Comparison of ENCODE assay signal across 17 mouse cellular contexts in the genomic region with DNA sequence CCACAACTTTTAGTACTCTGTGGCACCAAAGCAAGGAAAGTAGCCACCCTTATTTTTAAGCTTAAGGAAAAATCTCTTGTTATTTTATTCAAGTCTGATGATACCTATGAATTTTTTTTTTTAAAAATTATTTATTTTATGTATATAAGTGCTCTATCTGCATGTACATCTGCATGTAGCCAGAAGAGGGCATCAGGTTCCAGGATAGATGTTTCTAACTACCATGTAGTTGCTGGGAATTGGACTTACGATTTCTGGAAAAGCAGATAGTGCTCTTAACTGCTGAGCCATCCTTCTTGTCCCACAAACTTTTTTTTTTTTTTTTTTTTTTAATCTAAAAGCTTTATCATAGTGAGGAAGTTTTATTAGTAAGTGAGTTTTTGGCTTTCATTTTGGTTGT. TPM values are rescaled to one million over a fixed set of nuclear protein-coding genes. Genes with fewer than 3 reads are reported as not detected.
DNase-seq lines count a peak whose midpoint lies in the region; ATAC-seq and TF ChIP-seq lines count a peak whose summit lies in the region.
"Had no signal": no experiment of that assay in that cellular context is flagged by ENCODE, and none has a peak within 500 bp of the region (broad histone marks: within the 10 kb centered on the region; RNA-seq: fewer than 3 reads in every experiment).

No protein-coding gene starts in this region.

- H3K4me3 ChIP-seq in heart, postnatal 0 days (ENCODE audit: low read depth, low read length): no peak overlapping the region
- no peak overlapping the region for H3K4me3 ChIP-seq in lung, postnatal 0 days (ENCODE audit: low read depth, low read length)
- H3K4me3 ChIP-seq in lung, adult 2 months (replicated peaks; ENCODE audit: extremely low read depth, low read depth, low read length): no peak overlapping the region
- no peak overlapping the region for H3K4me3 ChIP-seq in MEL (ENCODE audit: control insufficient read depth in 1 of 2, insufficient read depth in 1 of 2, low read depth in 2 of 2, low read length in 2 of 2)
- H3K4me3 ChIP-seq: forebrain, embryonic 12.5 days; heart, embryonic 13.5 days; kidney, embryonic 15.5 days; liver, embryonic 13.5 days; stomach, embryonic 15.5 days had no signal

- peak; percentile 23; the same call in 1 of the 2 replicates for TF ChIP-seq CTCF in heart, postnatal 0 days (IDR thresholded peaks at IDR 0.05; ENCODE audit: low read depth)
- TF ChIP-seq CTCF in lung, postnatal 0 days (IDR thresholded peaks at IDR 0.05): peak; percentile 51
- TF ChIP-seq CTCF in lung, adult 2 months (IDR thresholded peaks at IDR 0.05; ENCODE audit: insufficient read depth, low read length): no peak
- TF ChIP-seq CTCF in MEL (IDR thresholded peaks at IDR 0.05 in 2 of 3, conservative IDR thresholded peaks at IDR 0.05 in 1 of 3; ENCODE audit: control insufficient read depth in 1 of 3, insufficient read depth in 1 of 3, low read depth in 2 of 3, low read length in 3 of 3, poor library complexity in 1 of 3, severe bottlenecking in 1 of 3): peak in 1 of 3 experiments; percentile 19; a peak in 1 of 6 replicates

- peaks cover 48% of the 10 kb centered on the region for H3K36me3 ChIP-seq in heart, postnatal 0 days (replicated peaks; ENCODE audit: control insufficient read depth, insufficient read depth, low read length)
- H3K36me3 ChIP-seq in lung, postnatal 0 days (ENCODE audit: insufficient read depth, low read length): peaks cover 26% of the 10 kb centered on the region
- peaks cover 2% of the 10 kb centered on the region in 2 experiments; a peak in 3 of 4 replicates for H3K36me3 ChIP-seq in MEL (ENCODE audit: control insufficient read depth in 1 of 2, insufficient read depth in 2 of 2, low read length in 2 of 2)
- H3K36me3 ChIP-seq: liver, embryonic 13.5 days had no signal

- TF ChIP-seq EP300 in heart, postnatal 0 days (IDR thresholded peaks at IDR 0.05; ENCODE audit: low read depth): no peak
- no peak for TF ChIP-seq EP300 in lung, postnatal 0 days (IDR thresholded peaks at IDR 0.05)
- no peak for TF ChIP-seq EP300 in MEL (IDR thresholded peaks at IDR 0.05; ENCODE audit: low read depth in 1 of 2, low read length in 2 of 2)

- H3K27me3 ChIP-seq in heart, postnatal 0 days (ENCODE audit: control insufficient read depth, insufficient read depth, low read length): no peaks in the 10 kb centered on the region
- no peaks in the 10 kb centered on the region for H3K27me3 ChIP-seq in lung, postnatal 0 days (replicated peaks; ENCODE audit: insufficient read depth, low read length)
- no peaks in the 10 kb centered on the region for H3K27me3 ChIP-seq in MEL (ENCODE audit: control insufficient read depth in 1 of 2, insufficient read depth in 2 of 2, low read length in 2 of 2)
- H3K27me3 ChIP-seq: forebrain, embryonic 12.5 days; heart, embryonic 13.5 days; kidney, embryonic 15.5 days; liver, embryonic 13.5 days; stomach, embryonic 15.5 days had no signal

- no peaks in the 10 kb centered on the region for H3K79me2 ChIP-seq in MEL (ENCODE audit: control insufficient read depth, insufficient read depth, low read length, poor library complexity)

- no peak overlapping the region for H3K4me2 ChIP-seq in heart, postnatal 0 days (ENCODE audit: low read depth, low read length)
- H3K4me2 ChIP-seq in lung, postnatal 0 days (replicated peaks; ENCODE audit: low read depth, low read length): no peak overlapping the region
- H3K4me2 ChIP-seq: forebrain, embryonic 12.5 days; heart, embryonic 13.5 days; kidney, embryonic 15.5 days; liver, embryonic 13.5 days; stomach, embryonic 15.5 days had no signal

- H3K4me1 ChIP-seq in heart, postnatal 0 days (ENCODE audit: control insufficient read depth, insufficient read depth): no peaks in the 10 kb centered on the region
- no peaks in the 10 kb centered on the region for H3K4me1 ChIP-seq in lung, postnatal 0 days (ENCODE audit: insufficient read depth, low read depth, low read length)
- H3K4me1 ChIP-seq in lung, adult 2 months (ENCODE audit: control insufficient read depth, insufficient read depth, low read length): no peaks in the 10 kb centered on the region
- H3K4me1 ChIP-seq in MEL (ENCODE audit: control insufficient read depth in 1 of 2, insufficient read depth in 2 of 2, low read length in 2 of 2): peaks cover 0 to 6% of the 10 kb centered on the region in 2 experiments; a peak in 2 of 4 replicates
- H3K4me1 ChIP-seq: forebrain, embryonic 12.5 days; heart, embryonic 13.5 days; kidney, embryonic 15.5 days; liver, embryonic 13.5 days; stomach, embryonic 15.5 days had no signal

- no peak for TF ChIP-seq POLR2A in lung, adult 2 months (IDR thresholded peaks at IDR 0.05; ENCODE audit: borderline replicate concordance, extremely low read depth, low read depth, low read length)
- TF ChIP-seq POLR2A in MEL (IDR thresholded peaks at IDR 0.05; ENCODE audit: control insufficient read depth in 1 of 2, insufficient read depth in 1 of 2, low read depth in 1 of 2, low read length in 2 of 2, poor library complexity in 1 of 2): no peak

- TF ChIP-seq RAD21 in MEL (IDR thresholded peaks at IDR 0.05; ENCODE audit: low read depth, low read length): peak; percentile 5

- no peak overlapping the region for H3K9ac ChIP-seq in heart, postnatal 0 days (replicated peaks; ENCODE audit: low read depth, low read length)
- H3K9ac ChIP-seq in lung, postnatal 0 days (replicated peaks; ENCODE audit: low read depth): no peak overlapping the region
- no peak overlapping the region for H3K9ac ChIP-seq in MEL (ENCODE audit: control insufficient read depth, low read depth, low read length, poor library complexity, severe bottlenecking)
- H3K9ac ChIP-seq: forebrain, embryonic 12.5 days; heart, embryonic 13.5 days; kidney, embryonic 15.5 days; liver, embryonic 13.5 days; stomach, embryonic 15.5 days had no signal

- no peak overlapping the region for H3K27ac ChIP-seq in heart, postnatal 0 days (ENCODE audit: low read depth)
- no peak overlapping the region for H3K27ac ChIP-seq in lung, postnatal 0 days (ENCODE audit: low read length)
- H3K27ac ChIP-seq in MEL (ENCODE audit: control insufficient read depth, low read depth, low read length): no peak overlapping the region
- H3K27ac ChIP-seq: forebrain, embryonic 12.5 days; heart, embryonic 13.5 days; kidney, embryonic 15.5 days; liver, embryonic 13.5 days; stomach, embryonic 15.5 days had no signal

- 57% methylated on average over 1 of the region's 1 CpGs for WGBS in heart, postnatal 0 days
- 45% methylated on average over 1 of the region's 1 CpGs for WGBS in lung, postnatal 0 days
- WGBS in lung, adult 2 months: 50% methylated on average over 1 of the region's 1 CpGs

- H3K9me3 ChIP-seq in heart, postnatal 0 days (replicated peaks; ENCODE audit: control insufficient read depth, low read length): no peaks in the 10 kb centered on the region
- no peaks in the 10 kb centered on the region for H3K9me3 ChIP-seq in lung, postnatal 0 days (ENCODE audit: low read length)
- H3K9me3 ChIP-seq in MEL (replicated peaks; ENCODE audit: insufficient read depth, low read length): no peaks in the 10 kb centered on the region
- H3K9me3 ChIP-seq: forebrain, embryonic 12.5 days; G1E; heart, embryonic 13.5 days; kidney, embryonic 15.5 days; liver, embryonic 13.5 days; stomach, embryonic 15.5 days had no signal

- no peak for ATAC-seq in heart, postnatal 0 days (ENCODE audit: insufficient read depth, low read depth)
- no peak for ATAC-seq in lung, postnatal 0 days
- ATAC-seq in common myeloid progenitor, adult 5-6 weeks (replicated peaks; ENCODE audit: low read depth, poor library complexity, severe bottlenecking): 0 out of 2 replicates have a peak, but pooled peaks have one; percentile 25
- no peak for ATAC-seq in granulocyte monocyte progenitor cell, adult 5-6 weeks (replicated peaks; ENCODE audit: poor library complexity, severe bottlenecking)
- ATAC-seq: inflammation-experienced regulatory T-cells, adult 6 months had no signal

- DNase-seq in heart, postnatal 0 days (ENCODE audit: low spot score): no peak
- DNase-seq in heart, postnatal 36 days: no peak
- peak; percentile 54 for DNase-seq in lung, postnatal 0 days (ENCODE audit: low spot score)
- no peak for DNase-seq in lung, adult 2 months
- peak; percentile 36 for DNase-seq in MEL (ENCODE audit: low read depth, low spot score)
- DNase-seq in right cerebral cortex, postnatal 4 days: no peak
- DNase-seq: adrenal gland, postnatal 10 days; cerebellum, adult 9-10 months; liver, embryonic 13.5 days had no signal

- intact Hi-C loops in heart, postnatal 36 days (cut with DNase I): no loop called here

RNA-seq across cellular contexts. Expression of a gene that starts 12.4 kb away (rescaled TPM):
- total RNA-seq in heart, postnatal 0 days (2014; rRNA removed; ENCODE audit: low replicate concordance): 13.1 and 14.9 TPM in 2 replicates
- 7.5 and 8.6 TPM in 2 replicates for polyA plus RNA-seq in heart, postnatal 0 days (2015; fragmentation: Nextera tagmentation; extraction: Ambion mirVana)
- 1 to 10 TPM; 7.9 to 9.6 TPM for total RNA-seq in heart, postnatal 36 days (2021)
- 14.9 and 17.0 TPM in 2 replicates for polyA plus RNA-seq in lung, postnatal 0 days (2015; fragmentation: Nextera tagmentation; extraction: Ambion mirVana)
- 2.9 and 5.1 TPM in 2 replicates for polyA plus RNA-seq in lung, adult 2 months (2012; rRNA removed)
- 4.6 and 5.5 TPM in 2 replicates for total RNA-seq in MEL (2012; rRNA removed)
- 1 to 10 TPM in 1 of 2 experiments, not detected in 1; 4.5 TPM for polyA plus RNA-seq in MEL (2012; ENCODE audit: insufficient read depth in 1 of 2, insufficient read length in 2 of 2, low read depth in 1 of 2, low replicate concordance in 2 of 2, missing spikeins in 1 of 2)
- total RNA-seq in common myeloid progenitor, adult 5-6 weeks (2017): 6.7 and 7.4 TPM in 2 replicates
- total RNA-seq in granulocyte monocyte progenitor cell, adult 5-6 weeks (2014; fragmentation: Nextera tagmentation): 1.3 and 1.5 TPM in 2 replicates
- 1.3 and 2.1 TPM in 2 replicates for total RNA-seq in granulocyte monocyte progenitor cell, adult 5-6 weeks (2017)

RNA-seq across cellular contexts. Expression of a gene that starts 12.6 kb away (rescaled TPM):
- total RNA-seq in heart, postnatal 0 days (2014; rRNA removed; ENCODE audit: low replicate concordance): 5.8 and 7.2 TPM in 2 replicates
- polyA plus RNA-seq in heart, postnatal 0 days (2015; fragmentation: Nextera tagmentation; extraction: Ambion mirVana): 46.4 and 49.3 TPM in 2 replicates
- 10 to 100 TPM; 17.0 to 18.4 TPM for total RNA-seq in heart, postnatal 36 days (2021)
- 37.1 and 41.3 TPM in 2 replicates for polyA plus RNA-seq in lung, postnatal 0 days (2015; fragmentation: Nextera tagmentation; extraction: Ambion mirVana)
- 3.1 and 4.8 TPM in 2 replicates for polyA plus RNA-seq in lung, adult 2 months (2012; rRNA removed)
- total RNA-seq in MEL (2012; rRNA removed): 110 and 116 TPM in 2 replicates
- 100 to 1,000 TPM in 1 of 2 experiments, 10 to 100 TPM in 1; 86.5 to 154 TPM for polyA plus RNA-seq in MEL (2012; ENCODE audit: insufficient read depth in 1 of 2, insufficient read length in 2 of 2, low read depth in 1 of 2, low replicate concordance in 2 of 2, missing spikeins in 1 of 2)
- total RNA-seq in common myeloid progenitor, adult 5-6 weeks (2017): 194 and 202 TPM in 2 replicates
- total RNA-seq in granulocyte monocyte progenitor cell, adult 5-6 weeks (2014; fragmentation: Nextera tagmentation): 137 and 152 TPM in 2 replicates
- 200 and 210 TPM in 2 replicates for total RNA-seq in granulocyte monocyte progenitor cell, adult 5-6 weeks (2017)

RNA-seq across cellular contexts. Expression of a gene that starts 48.3 kb away (rescaled TPM):
- total RNA-seq in heart, postnatal 0 days (2014; rRNA removed; ENCODE audit: low replicate concordance): 5.8 and 9.8 TPM in 2 replicates
- polyA plus RNA-seq in heart, postnatal 0 days (2015; fragmentation: Nextera tagmentation; extraction: Ambion mirVana): 123 and 128 TPM in 2 replicates
- total RNA-seq in heart, postnatal 36 days (2021): 10 to 100 TPM; 81.7 to 87.3 TPM
- polyA plus RNA-seq in lung, postnatal 0 days (2015; fragmentation: Nextera tagmentation; extraction: Ambion mirVana): 73.1 and 75.3 TPM in 2 replicates
- 17.2 and 21.5 TPM in 2 replicates for polyA plus RNA-seq in lung, adult 2 months (2012; rRNA removed)
- total RNA-seq in MEL (2012; rRNA removed): 23.4 and 25.3 TPM in 2 replicates
- 10 to 100 TPM in 1 of 2 experiments, not detected in 1; 61.6 TPM for polyA plus RNA-seq in MEL (2012; ENCODE audit: insufficient read depth in 1 of 2, insufficient read length in 2 of 2, low read depth in 1 of 2, low replicate concordance in 2 of 2, missing spikeins in 1 of 2)
- 36.8 and 47.7 TPM in 2 replicates for total RNA-seq in common myeloid progenitor, adult 5-6 weeks (2017)
- 73.8 and 84.6 TPM in 2 replicates for total RNA-seq in granulocyte monocyte progenitor cell, adult 5-6 weeks (2014; fragmentation: Nextera tagmentation)
- total RNA-seq in granulocyte monocyte progenitor cell, adult 5-6 weeks (2017): 15.8 and 25.8 TPM in 2 replicates

Comparison
In these comparisons a context has a peak if more than half of its experiments do, and no peak if none do; other contexts are left out.
1. DNase-seq: peak in lung, postnatal 0 days (single experiment) and MEL (single experiment); none in heart, postnatal 0 days (single experiment), heart, postnatal 36 days (0 of 2), lung, adult 2 months (single experiment) and right cerebral cortex, postnatal 4 days (single experiment).